Mouse (Mus musculus): ENCODE data around the gene Ppp1r3f.

GRCm38 (mm10) chrX:7610035-7610434 is 36.0 kb upstream of the Ppp1r3f start:
- no peak for TF ChIP-seq GATA1 (IDR thresholded peaks at IDR 0.05; ENCODE audit: borderline replicate concordance, low read length)
- no peak for TF ChIP-seq FLI1 (IDR thresholded peaks at IDR 0.05; ENCODE audit: low read length)
